Mouse (Mus musculus) cerebellum, postnatal 36 days (tissue): ENCODE measurements around the gene Gm10392.

Source experiments
- DNase-seq, 2 experiments: peaks; one replicate each; pipeline ENCODE4 v3.0.0; 2021 to 2022; ENCODE audit warnings: mixed read lengths in 2 of 2

Gm10392 gene

GRCm38 (mm10) chr11:77507426-77507825 is 11.6 kb downstream of the Gm10392 start:
- DNase-seq = no peak

GRCm38 (mm10) chr11:77506941-77507340 is 12.1 kb downstream of the Gm10392 start:
- no peak for DNase-seq

DNA sequence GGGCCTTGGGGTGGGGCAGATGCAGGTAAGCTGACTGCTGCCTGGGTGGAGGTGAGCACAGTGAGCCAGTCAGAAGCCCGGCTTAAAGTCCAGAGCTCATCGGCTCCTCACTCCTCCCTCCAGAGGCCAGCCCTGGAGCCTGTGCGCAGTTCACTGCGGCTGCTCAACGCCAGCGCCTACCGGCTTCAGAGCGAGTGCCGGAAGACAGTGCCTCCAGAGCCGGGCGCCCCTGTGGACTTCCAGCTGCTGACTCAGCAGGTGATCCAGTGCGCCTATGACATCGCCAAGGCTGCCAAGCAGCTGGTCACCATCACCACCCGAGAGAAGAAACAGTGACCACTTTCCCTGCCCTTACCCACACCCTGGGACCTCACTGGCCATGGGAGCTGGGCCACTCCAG is 12.7 kb downstream of the Gm10392 start:
- DNase-seq = no peak

DNA sequence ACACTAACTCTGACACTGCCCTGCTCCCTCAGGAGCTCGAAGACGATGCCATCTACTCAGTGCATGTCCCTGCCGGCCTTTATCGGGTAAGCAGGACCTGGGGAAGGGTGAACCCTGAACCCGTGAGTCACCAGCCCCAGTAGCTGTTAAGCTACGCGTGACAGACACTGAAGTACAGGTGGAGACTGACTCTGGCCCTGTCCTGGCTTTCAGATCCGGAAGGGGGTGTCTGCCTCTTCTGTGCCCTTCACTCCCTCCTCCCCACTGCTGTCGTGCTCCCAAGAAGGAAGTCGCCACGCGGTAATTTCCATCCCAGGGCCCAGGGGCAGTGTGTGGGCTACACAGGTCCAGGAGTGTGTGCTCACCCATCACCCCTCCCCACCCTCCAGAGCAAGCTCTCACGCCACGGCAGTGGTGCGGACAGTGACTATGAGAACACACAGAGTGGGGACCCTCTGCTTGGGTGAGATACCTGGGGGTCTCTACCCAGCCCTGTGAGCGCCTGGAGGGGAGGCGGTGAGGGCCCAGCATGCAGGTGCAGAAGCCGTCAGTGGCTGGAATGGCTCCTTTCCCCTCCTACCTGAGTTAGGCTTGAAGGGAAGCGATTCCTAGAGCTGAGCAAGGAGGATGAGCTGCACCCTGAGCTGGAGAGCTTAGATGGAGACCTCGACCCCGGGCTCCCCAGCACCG is 13.6 kb downstream of the Gm10392 start:
- no peak for DNase-seq

GRCm38 (mm10) chr11:77504377-77504776 is 14.6 kb downstream of the Gm10392 start:
- DNase-seq = no peak

- no peak for DNase-seq
Measured at GRCm38 (mm10) chr11:77503511-77503910, 15.5 kb downstream of the Gm10392 start.

DNA sequence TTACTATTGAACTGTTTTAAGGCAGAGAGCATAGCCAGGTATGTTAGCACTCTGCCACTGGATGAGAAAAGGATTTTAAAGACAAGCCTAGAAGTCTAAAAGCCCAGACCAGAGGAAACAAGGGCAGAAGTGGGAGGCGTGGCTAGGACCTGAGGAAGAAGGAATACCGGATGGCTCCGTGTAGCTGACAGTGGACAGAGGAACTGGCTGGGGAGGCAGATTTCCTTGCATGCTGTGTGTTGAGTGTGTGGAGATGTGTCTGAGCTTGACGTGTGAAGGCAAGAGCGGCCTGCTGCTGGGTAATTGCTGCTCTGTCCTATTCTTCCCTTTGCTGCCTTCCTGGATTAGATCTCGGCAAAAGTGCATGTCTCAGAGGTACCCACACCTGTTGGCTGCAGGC is 16.5 kb downstream of the Gm10392 start:
- no peak for DNase-seq

DNA sequence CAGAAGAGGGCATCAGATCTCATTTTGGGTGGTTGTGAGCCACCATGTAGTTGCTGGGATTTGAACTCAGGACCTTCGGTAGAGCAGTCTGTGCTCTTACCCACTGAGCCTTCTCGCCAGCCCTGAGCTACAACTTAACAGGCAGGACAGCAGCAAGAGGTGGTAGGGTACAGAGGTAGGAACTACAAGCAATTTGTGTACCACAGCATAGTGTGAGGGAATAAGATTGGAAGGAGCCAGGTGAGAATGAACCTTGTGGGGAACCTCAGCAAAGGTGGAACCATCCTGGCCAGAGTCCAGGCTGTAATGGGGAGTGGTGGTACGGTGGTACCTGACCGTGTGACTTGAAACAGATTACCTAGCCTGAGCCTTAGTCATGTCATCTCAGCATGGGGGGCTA is 17.0 kb downstream of the Gm10392 start:
- no peak for DNase-seq

GRCm38 (mm10) chr11:77501392-77501791 is 17.6 kb downstream of the Gm10392 start:
- DNase-seq = peak; percentile 83 to 86

GRCm38 (mm10) chr11:77500361-77501325 is 18.4 kb downstream of the Gm10392 start:
- DNase-seq = no peak

DNA sequence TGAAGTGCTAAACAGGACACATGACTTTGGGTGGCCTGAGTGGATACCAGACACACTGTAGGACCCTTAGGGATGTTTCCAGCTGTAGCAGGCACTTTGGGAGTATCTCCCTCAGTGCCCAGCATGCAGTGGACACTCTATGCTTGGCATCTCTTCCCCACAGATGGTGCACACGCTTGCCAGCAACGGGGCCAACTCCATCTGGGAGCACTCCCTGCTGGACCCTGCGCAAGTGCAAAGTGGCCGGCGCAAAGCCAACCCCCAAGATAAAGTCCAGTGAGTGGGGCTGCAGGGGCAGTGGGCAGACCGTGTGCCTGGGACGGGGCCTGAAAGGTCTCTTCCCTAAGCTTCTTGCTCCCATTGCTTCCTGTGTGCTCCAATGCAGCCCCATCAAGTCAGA is 19.6 kb downstream of the Gm10392 start:
- DNase-seq = peak; percentile 82 to 83

- no peak for DNase-seq
Measured at GRCm38 (mm10) chr11:77498261-77499139, 20.5 kb downstream of the Gm10392 start.

GRCm38 (mm10) chr11:77497851-77498250 is 21.1 kb downstream of the Gm10392 start:
- no peak for DNase-seq

- DNase-seq = no peak
Measured at GRCm38 (mm10) chr11:77497341-77497756, 21.6 kb downstream of the Gm10392 start.

- no peak for DNase-seq
Measured at GRCm38 (mm10) chr11:77495507-77495906, 23.5 kb downstream of the Gm10392 start.

DNA sequence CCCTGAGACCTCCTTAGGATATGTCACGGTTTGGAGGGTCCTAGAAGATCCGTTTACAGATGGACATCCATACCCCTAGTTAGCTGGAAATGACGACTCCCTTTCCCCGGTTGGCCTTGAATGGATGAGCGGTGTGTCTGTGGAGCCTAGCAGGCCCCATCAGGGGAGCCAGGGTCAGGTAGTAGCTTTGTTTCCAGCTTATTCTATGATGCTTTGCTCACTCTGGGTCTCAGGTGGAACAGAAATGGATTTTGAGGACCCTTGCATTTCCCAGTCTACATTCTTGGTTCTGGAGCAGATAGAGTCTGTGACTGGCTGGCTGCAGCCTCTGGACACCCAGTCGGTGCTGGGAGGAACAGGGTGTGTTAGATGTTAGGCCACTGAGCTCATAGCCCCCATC is 24.2 kb downstream of the Gm10392 start:
- no peak for DNase-seq

GRCm38 (mm10) chr11:77494344-77494676 is 24.7 kb downstream of the Gm10392 start:
- DNase-seq = no peak

DNA sequence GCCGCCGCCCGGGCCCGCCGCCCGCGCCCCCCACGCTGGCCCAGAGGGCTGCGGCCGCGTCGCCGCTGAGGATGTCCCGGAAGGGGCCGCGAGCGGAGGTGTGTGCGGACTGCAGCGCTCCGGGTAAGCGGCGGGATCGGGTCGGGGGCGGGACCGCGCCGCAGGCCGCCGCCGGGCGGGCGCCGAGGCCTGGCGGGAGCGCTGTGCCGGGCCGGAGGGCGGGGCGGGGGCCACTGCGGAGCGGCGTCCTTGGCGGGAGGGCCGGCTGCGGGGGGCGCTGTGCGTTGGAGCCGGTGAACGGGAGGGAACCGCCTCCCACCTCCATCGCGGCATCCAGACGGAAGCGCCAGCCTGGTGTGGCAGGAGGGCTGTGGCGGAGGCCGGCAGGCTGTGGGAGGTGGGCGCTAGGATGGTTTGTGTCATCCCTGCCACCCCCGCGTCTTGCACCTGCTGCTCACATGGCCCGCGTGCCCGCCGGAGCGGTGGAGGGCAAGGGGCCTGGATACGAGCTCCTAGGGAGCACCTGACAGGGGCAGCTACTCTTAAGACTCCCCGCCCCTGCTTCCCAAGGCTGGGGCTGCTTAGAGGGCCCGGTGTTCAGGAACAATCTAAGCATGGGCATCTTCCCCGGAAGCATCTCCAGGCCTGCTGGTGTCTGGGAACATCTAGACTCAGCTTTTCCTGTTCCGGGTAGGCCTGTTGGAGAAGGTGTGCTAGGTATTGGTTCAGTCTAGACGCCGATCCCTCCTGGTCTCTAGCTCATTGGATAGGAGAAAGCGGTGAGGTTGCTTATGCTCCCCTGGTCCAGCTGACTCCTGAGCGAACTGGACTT is 25.3 kb downstream of the Gm10392 start, which contains the start of gene Git1:
Git1 (plus strand) TSS at position 51 of the 832 bp plus-strand sequence.
- DNase-seq = peak; percentile 54 to 65

DNA sequence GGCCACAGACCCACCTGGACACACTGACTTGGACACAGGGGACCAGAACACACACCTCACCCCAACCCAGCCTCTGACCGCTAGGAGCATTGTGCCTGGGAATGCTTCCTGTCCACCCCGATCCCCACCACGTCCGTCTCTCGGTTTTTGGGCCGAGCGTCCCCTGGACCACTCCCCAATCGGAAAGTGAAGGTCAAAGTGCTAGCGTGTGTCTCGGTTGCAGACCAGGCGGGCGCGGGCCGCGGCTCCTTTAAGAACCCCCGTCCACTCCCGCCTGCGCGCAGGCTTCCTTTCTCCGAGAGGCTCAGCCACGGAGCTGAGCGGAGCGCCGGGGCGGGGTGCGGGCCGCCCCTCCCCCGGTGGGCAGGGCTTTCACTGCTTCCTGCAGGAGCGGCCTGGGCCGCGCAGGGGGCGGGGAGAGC is 26.1 kb downstream of the Gm10392 start:
- peak; percentile 87 to 96 for DNase-seq

- DNase-seq = no peak
Measured at GRCm38 (mm10) chr11:77492311-77492871, 26.6 kb downstream of the Gm10392 start.

GRCm38 (mm10) chr11:77491502-77492291 is 27.3 kb downstream of the Gm10392 start:
- peak; percentile 49 to 58 for DNase-seq
